Mouse (Mus musculus) hindbrain, embryonic 14.5 days (tissue): ENCODE results near the gene Zbtb20. TPM values are rescaled to one million over a fixed set of nuclear protein-coding genes. Genes with fewer than 3 reads are reported as not detected.

Experiments
- ATAC-seq: fragments of 200-750 bp; cut with Nextera tagmentation; 2 replicates; pipeline ENCODE4 v1.8.0; 2017; ENCODE audit warnings: moderate number of reproducible peaks, mild to moderate bottlenecking, moderate TSS enrichment, moderate library complexity; ENCODE audit not compliant: low FRiP score
- DNase-seq: peaks from one replicate; pipeline ENCODE4 v3.0.0-alpha.2; 2015; ENCODE audit warnings: low spot score
- H3K27ac ChIP-seq: fragments of 300-500 bp; sonication (generic); 2 replicates; pipeline ENCODE4 v1.5.1; 2014; ENCODE audit warnings: mild to moderate bottlenecking, moderate library complexity
- H3K27me3 ChIP-seq: fragments of 300-500 bp; sonication (generic); 2 replicates; pipeline ENCODE4 v1.6.1; 2014; ENCODE audit warnings: mild to moderate bottlenecking, low read length, mixed read lengths; ENCODE audit not compliant: control insufficient read depth, insufficient read depth
- H3K36me3 ChIP-seq: fragments of 300-500 bp; sonication (generic); replicated peaks from 2 replicates; pipeline ENCODE4 v1.6.1; 2014; ENCODE audit not compliant: control insufficient read depth, insufficient read depth
- H3K4me1 ChIP-seq: fragments of 300-500 bp; sonication (generic); replicated peaks from 2 replicates; pipeline ENCODE4 v1.6.1; 2014; ENCODE audit warnings: antibody characterized with exemption, low read length, mixed read lengths; ENCODE audit not compliant: control insufficient read depth, insufficient read depth
- H3K4me2 ChIP-seq: fragments of 300-500 bp; sonication (generic); replicated peaks from 2 replicates; pipeline ENCODE4 v1.6.1; 2014; ENCODE audit warnings: mild to moderate bottlenecking, moderate library complexity
- H3K4me3 ChIP-seq: fragments of 300-500 bp; sonication (generic); replicated peaks from 2 replicates; pipeline ENCODE4 v1.5.1; 2014; ENCODE audit warnings: mild to moderate bottlenecking, low read length
- H3K9ac ChIP-seq: fragments of 300-500 bp; sonication (generic); 2 replicates; pipeline ENCODE4 v1.6.1; 2014
- H3K9me3 ChIP-seq: fragments of 300-500 bp; sonication (generic); 2 replicates; pipeline ENCODE4 v1.6.1; 2016; ENCODE audit warnings: low read length; ENCODE audit not compliant: control insufficient read depth
- WGBS: fragments of 180-500 bp; shearing (Covaris S2); extraction: QIAGEN DNeasy Blood & Tissue Kit; methylation state at CpG from one replicate; pipeline ENCODE4 v1.1.7; 2014; 5-methylcytosine and 5-hydroxymethylcytosine counted together
- microRNA counts: library from miRNA; unstranded; fragments of <30 nt; microRNA quantifications from one replicate; lab custom pipeline; 2016
- microRNA-seq: library from miRNA; unstranded; fragments of <30 nt; microRNA quantifications from one replicate; pipeline ENCODE4, GENCODE M21; 2016
- polyA plus RNA-seq: library from polyadenylated mRNA; unstranded; fragments of >200 nt; fragmentation: Nextera tagmentation; extraction: Ambion mirVana; gene quantifications from 2 replicates; pipeline ENCODE4 v1.2.1, GENCODE M21; 2014

Gene Zbtb20
- polyA plus RNA-seq, 1 experiment from 2014 or later: 49.7 TPM

DNA sequence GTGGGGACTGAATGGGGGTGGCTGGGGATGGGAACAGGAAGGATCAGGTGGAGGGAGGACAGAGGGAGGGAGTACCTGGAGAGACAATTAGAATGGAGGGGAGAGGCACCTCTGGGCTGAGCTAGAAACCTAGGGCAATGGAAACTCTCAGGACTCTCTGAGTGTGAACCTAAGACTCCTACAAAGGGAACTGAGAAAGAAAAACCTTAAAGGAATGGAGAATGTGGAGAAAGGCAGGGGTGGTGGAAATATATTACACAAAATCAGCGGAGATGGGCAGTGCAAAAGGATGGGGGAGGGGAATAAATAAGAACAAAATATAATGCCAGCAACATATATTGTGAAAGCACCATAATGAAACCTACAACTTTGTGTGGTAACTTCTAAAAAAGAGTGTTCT, 796.3 kb downstream of the Zbtb20 start:
- WGBS: 97% methylated on average over 1 of the region's 1 CpGs
- Histone ChIP-seq H3K9me3 (no peaks in the 10 kb centered on the region), H3K36me3 (no peaks in the 10 kb centered on the region), H3K27ac (no peak overlapping the region), H3K4me2 (no peak overlapping the region), H3K27me3 (no peaks in the 10 kb centered on the region), H3K4me1 (no peaks in the 10 kb centered on the region), H3K9ac (no peak overlapping the region), H3K4me3 (no peak overlapping the region)
- DNase-seq (no peak), ATAC-seq (no peak)

- no peaks in the 10 kb centered on the region for H3K27me3 ChIP-seq
- DNase-seq (no peak), ATAC-seq (no peak)
- H3K27ac ChIP-seq: no peak overlapping the region
- H3K9ac ChIP-seq: no peak overlapping the region
- H3K9me3 ChIP-seq: no peaks in the 10 kb centered on the region
- no peak overlapping the region for H3K4me2 ChIP-seq
- no peaks in the 10 kb centered on the region for H3K4me1 ChIP-seq
- no peak overlapping the region for H3K4me3 ChIP-seq
- H3K36me3 ChIP-seq: no peaks in the 10 kb centered on the region
Measured at GRCm38 (mm10) chr16:43672697-43673096, 797.0 kb downstream of the Zbtb20 start.

GRCm38 (mm10) chr16:43674400-43674799, 798.7 kb downstream of the Zbtb20 start:
- H3K9ac ChIP-seq: no peak overlapping the region
- H3K27ac ChIP-seq: no peak overlapping the region
- 84% methylated on average over 3 of the region's 3 CpGs for WGBS
- H3K4me2 ChIP-seq: no peak overlapping the region
- no peak overlapping the region for H3K4me3 ChIP-seq
- H3K36me3 ChIP-seq: no peaks in the 10 kb centered on the region
- no peaks in the 10 kb centered on the region for H3K27me3 ChIP-seq
- ATAC-seq: no peak
- H3K4me1 ChIP-seq: no peaks in the 10 kb centered on the region
- DNase-seq: no peak
- H3K9me3 ChIP-seq: peaks cover 4% of the 10 kb centered on the region; the same call in 1 of the 2 replicates

DNA sequence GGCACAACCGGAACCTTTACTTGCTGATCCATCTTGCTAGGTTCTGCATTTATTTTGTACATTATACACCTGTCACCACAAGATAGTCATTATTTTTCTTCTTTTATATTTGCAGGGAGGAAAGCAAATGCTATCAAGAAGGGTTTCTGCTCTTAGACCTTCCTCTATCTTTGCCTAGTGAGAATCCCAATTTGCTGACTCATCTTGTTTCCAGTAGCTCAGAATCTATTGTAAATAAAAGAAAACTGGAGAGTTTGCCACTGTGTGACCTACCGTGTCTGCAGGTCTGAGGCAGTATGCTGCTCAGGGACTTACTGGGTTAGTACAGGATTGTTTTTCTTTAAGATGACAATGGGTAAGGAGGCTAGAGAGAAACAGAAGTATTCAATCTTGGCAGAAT, 812.3 kb downstream of the Zbtb20 start:
- H3K4me3 ChIP-seq: no peak overlapping the region
- DNase-seq: no peak
- ATAC-seq: no peak
- H3K4me1 ChIP-seq: no peaks in the 10 kb centered on the region
- no peak overlapping the region for H3K27ac ChIP-seq
- WGBS: 88% methylated on average over 2 of the region's 2 CpGs
- H3K4me2 ChIP-seq: no peak overlapping the region
- H3K9ac ChIP-seq: no peak overlapping the region
- H3K36me3 ChIP-seq: no peaks in the 10 kb centered on the region
- no peaks in the 10 kb centered on the region for H3K9me3 ChIP-seq
- H3K27me3 ChIP-seq: no peaks in the 10 kb centered on the region

DNA sequence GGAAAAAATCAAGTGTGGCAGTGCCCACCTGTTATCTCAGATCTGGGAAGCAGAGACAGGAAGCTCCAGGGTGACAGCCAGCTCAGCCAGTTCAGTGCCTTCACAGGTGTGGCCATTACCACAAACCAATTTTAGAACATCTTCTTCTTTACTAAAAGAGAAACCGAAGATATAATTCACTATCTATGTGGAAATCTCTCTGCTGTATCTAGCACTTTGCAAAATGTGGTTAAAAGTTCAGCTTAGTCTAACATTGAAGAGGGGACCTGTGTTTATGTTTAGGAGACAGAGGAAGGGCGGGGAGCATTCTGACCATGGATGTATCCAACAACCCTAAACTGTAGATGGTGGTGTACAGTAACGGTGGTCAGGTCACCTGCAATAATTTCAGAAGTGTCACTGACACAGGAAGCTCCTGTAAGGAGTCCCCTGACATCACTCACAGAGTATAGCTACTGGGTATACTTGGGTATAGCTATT, 814.6 kb downstream of the Zbtb20 start:
- H3K27me3 ChIP-seq: no peaks in the 10 kb centered on the region
- ATAC-seq: no peak
- H3K27ac ChIP-seq: no peak overlapping the region
- no peak overlapping the region for H3K4me2 ChIP-seq
- H3K36me3 ChIP-seq: no peaks in the 10 kb centered on the region
- H3K9me3 ChIP-seq: no peaks in the 10 kb centered on the region
- no peak for DNase-seq
- 94% methylated on average over 3 of the region's 3 CpGs for WGBS
- H3K4me3 ChIP-seq: no peak overlapping the region
- no peaks in the 10 kb centered on the region for H3K4me1 ChIP-seq
- no peak overlapping the region for H3K9ac ChIP-seq

DNA sequence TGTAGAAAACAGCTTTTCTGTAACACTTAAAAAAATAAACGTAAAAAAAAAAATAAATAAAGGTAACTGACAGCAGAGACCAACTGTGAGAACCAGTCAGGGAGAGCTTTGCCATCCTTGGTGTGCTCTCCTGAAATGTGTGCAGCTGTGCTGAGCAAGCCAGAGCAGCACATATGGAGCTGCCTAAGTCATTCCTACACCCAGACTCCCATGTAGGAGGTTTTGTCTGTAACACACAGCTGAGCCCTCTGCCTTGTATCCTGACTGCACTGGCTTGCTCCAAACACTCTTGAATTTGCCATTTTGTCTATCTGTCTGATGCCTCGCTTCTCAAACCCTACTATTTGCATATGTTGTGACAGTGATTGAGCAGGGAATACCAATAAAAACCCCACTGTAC, 815.2 kb downstream of the Zbtb20 start:
- ATAC-seq: no peak
- 91% methylated on average over 2 of the region's 2 CpGs for WGBS
- no peaks in the 10 kb centered on the region for H3K36me3 ChIP-seq
- no peaks in the 10 kb centered on the region for H3K27me3 ChIP-seq
- no peak overlapping the region for H3K27ac ChIP-seq
- H3K9ac ChIP-seq: no peak overlapping the region
- H3K4me3 ChIP-seq: no peak overlapping the region
- no peak for DNase-seq
- H3K4me1 ChIP-seq: no peaks in the 10 kb centered on the region
- H3K9me3 ChIP-seq: no peaks in the 10 kb centered on the region
- H3K4me2 ChIP-seq: no peak overlapping the region

DNA sequence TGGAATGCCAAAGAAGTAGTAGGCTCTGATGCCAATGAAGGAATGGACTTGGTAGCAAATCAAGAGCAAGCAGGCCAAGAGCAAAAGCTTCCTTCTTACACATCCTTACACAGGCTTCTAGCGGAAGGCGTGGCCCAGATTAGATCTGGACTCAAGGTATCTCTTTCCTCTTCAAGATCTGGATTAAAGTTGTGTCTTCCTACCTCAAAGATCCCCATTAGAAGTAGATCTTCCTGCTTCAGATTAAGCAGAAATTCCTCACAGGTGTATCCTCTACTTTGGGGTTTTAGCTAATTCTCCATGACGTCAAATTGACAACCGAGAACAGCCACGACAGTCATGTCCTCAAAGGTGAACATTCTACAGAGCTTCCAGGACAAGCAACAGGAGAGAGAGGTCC, 816.1 kb downstream of the Zbtb20 start:
- ATAC-seq (no peak), DNase-seq (no peak)
- H3K4me1 ChIP-seq: no peaks in the 10 kb centered on the region
- no peak overlapping the region for H3K4me3 ChIP-seq
- no peak overlapping the region for H3K27ac ChIP-seq
- no peak overlapping the region for H3K9ac ChIP-seq
- WGBS: 97% methylated on average over 5 of the region's 5 CpGs
- no peak overlapping the region for H3K4me2 ChIP-seq
- H3K36me3 ChIP-seq: no peaks in the 10 kb centered on the region
- H3K9me3 ChIP-seq: no peaks in the 10 kb centered on the region
- no peaks in the 10 kb centered on the region for H3K27me3 ChIP-seq

MicroRNAs within 50 kb of the gene (microRNA counts, 519-probe panel; counts per million panel counts)
- microRNA mmu-miR-568 (lab: Ali Mortazavi, UCI): not detected

Small RNAs within 50 kb of the gene (microRNA-seq; reads per million reads assigned to microRNA genes)
- not detected for gene Mir568
